Mouse (Mus musculus) heart, postnatal 0 days (tissue): ENCODE results near the gene Cyfip2.

Experiments
- CTCF ChIP-seq: IDR thresholded peaks from 2 replicates; pipeline ENCODE4 v1.5.1; 2016; ENCODE audit warnings: antibody characterized with exemption, control low read depth, low read depth
- EP300 ChIP-seq: IDR thresholded peaks from 2 replicates; pipeline ENCODE4 v1.6.1; 2016; ENCODE audit warnings: antibody characterized with exemption, low read depth

DNA sequence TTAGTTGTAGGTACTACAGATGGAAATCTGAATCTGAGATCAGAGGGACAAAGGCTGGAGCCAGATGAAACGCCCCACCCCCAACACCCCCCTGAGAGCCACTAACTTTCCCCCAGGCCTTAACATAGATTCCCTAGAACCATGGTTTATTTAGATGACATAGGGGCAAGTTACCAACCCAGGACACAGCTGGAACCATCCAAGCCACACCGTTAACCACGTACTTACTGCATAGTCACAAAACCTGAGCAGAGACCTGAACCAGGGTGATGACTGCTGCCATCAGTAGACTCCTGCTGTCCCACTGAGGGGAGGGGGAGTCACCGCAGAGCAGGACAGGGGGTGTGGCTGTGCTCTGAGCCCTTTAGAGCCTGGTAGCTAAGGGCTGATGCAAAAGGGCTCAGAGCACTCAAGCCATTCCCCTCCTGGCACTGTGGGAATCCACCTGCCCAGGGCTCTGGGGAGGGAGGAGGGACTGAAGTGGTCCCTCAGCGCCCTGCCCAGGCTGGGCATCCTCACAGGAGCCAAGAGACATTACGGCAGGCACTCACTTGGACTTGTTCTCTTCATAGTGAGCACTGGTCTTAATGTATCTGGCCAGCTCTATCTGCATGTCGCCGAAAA, 40.5 kb downstream of the Cyfip2 start:
- TF ChIP-seq CTCF (no peak), EP300 (no peak)
